16 mouse cellular contexts compared by ENCODE assay signal in genomic region chr13:93138059-93138458, GRCm38 (mm10). TPM values are rescaled to one million over a fixed set of nuclear protein-coding genes. Genes with fewer than 3 reads are reported as not detected.
DNase-seq lines count a peak whose midpoint lies in the region; ATAC-seq and TF ChIP-seq lines count a peak whose summit lies in the region.
"Had no signal": no experiment of that assay in that cellular context is flagged by ENCODE, and none has a peak within 500 bp of the region (broad histone marks: within the 10 kb centered on the region; RNA-seq: fewer than 3 reads in every experiment).

No protein-coding gene starts in this region.

- peaks cover 36% of the 10 kb centered on the region for H3K4me1 ChIP-seq in heart, postnatal 0 days (ENCODE audit: control insufficient read depth, insufficient read depth)
- no peaks in the 10 kb centered on the region for H3K4me1 ChIP-seq in lung, postnatal 0 days (ENCODE audit: insufficient read depth, low read depth, low read length)
- H3K4me1 ChIP-seq in forebrain, embryonic 16.5 days (replicated peaks; ENCODE audit: control insufficient read depth, insufficient read depth, low read length): no peaks in the 10 kb centered on the region
- H3K4me1 ChIP-seq: limb, embryonic 12.5 days had no signal

- no peak overlapping the region for H3K9ac ChIP-seq in heart, postnatal 0 days (replicated peaks; ENCODE audit: low read depth, low read length)
- no peak overlapping the region for H3K9ac ChIP-seq in lung, postnatal 0 days (replicated peaks; ENCODE audit: low read depth)
- no peak overlapping the region for H3K9ac ChIP-seq in forebrain, embryonic 16.5 days (replicated peaks; ENCODE audit: low read depth, low read length)
- H3K9ac ChIP-seq: limb, embryonic 12.5 days had no signal

- H3K9me3 ChIP-seq in heart, postnatal 0 days (replicated peaks; ENCODE audit: control insufficient read depth, low read length): no peaks in the 10 kb centered on the region
- no peaks in the 10 kb centered on the region for H3K9me3 ChIP-seq in lung, postnatal 0 days (ENCODE audit: low read length)
- no peaks in the 10 kb centered on the region for H3K9me3 ChIP-seq in forebrain, embryonic 16.5 days (ENCODE audit: control insufficient read depth, low read length)
- H3K9me3 ChIP-seq: embryonic facial prominence, embryonic 10.5 days; G1E; limb, embryonic 12.5 days had no signal

- no peaks in the 10 kb centered on the region for H3K36me3 ChIP-seq in heart, postnatal 0 days (replicated peaks; ENCODE audit: control insufficient read depth, insufficient read depth, low read length)
- H3K36me3 ChIP-seq in lung, postnatal 0 days (ENCODE audit: insufficient read depth, low read length): no peaks in the 10 kb centered on the region
- H3K36me3 ChIP-seq in forebrain, embryonic 16.5 days (ENCODE audit: control insufficient read depth, insufficient read depth): no peaks in the 10 kb centered on the region
- H3K36me3 ChIP-seq: limb, embryonic 12.5 days had no signal

- H3K27me3 ChIP-seq in heart, postnatal 0 days (ENCODE audit: control insufficient read depth, insufficient read depth, low read length): no peaks in the 10 kb centered on the region
- H3K27me3 ChIP-seq in lung, postnatal 0 days (replicated peaks; ENCODE audit: insufficient read depth, low read length): no peaks in the 10 kb centered on the region
- H3K27me3 ChIP-seq in forebrain, embryonic 16.5 days (replicated peaks; ENCODE audit: control insufficient read depth, insufficient read depth, low read length): no peaks in the 10 kb centered on the region
- H3K27me3 ChIP-seq: limb, embryonic 12.5 days had no signal

- no peak for TF ChIP-seq EP300 in heart, postnatal 0 days (IDR thresholded peaks at IDR 0.05; ENCODE audit: low read depth)
- TF ChIP-seq EP300 in lung, postnatal 0 days (IDR thresholded peaks at IDR 0.05): peak; percentile 32; the same call in 1 of the 2 replicates

- peak; percentile 84 for ATAC-seq in heart, postnatal 0 days (ENCODE audit: insufficient read depth, low read depth)
- peak; percentile 91 for ATAC-seq in lung, postnatal 0 days
- ATAC-seq in forebrain, embryonic 16.5 days: no peak
- ATAC-seq: midbrain, embryonic 16.5 days had no signal

- no peak overlapping the region for H3K4me2 ChIP-seq in heart, postnatal 0 days (ENCODE audit: low read depth, low read length)
- H3K4me2 ChIP-seq in lung, postnatal 0 days (replicated peaks; ENCODE audit: low read depth, low read length): no peak overlapping the region
- H3K4me2 ChIP-seq in forebrain, embryonic 16.5 days (ENCODE audit: low read length): no peak overlapping the region
- H3K4me2 ChIP-seq: limb, embryonic 12.5 days had no signal

- no peak overlapping the region for H3K4me3 ChIP-seq in heart, postnatal 0 days (ENCODE audit: low read depth, low read length)
- H3K4me3 ChIP-seq in lung, postnatal 0 days (ENCODE audit: low read depth, low read length): no peak overlapping the region
- H3K4me3 ChIP-seq in forebrain, embryonic 16.5 days (replicated peaks; ENCODE audit: low read length): no peak overlapping the region
- H3K4me3 ChIP-seq: embryonic facial prominence, embryonic 10.5 days; limb, embryonic 12.5 days had no signal

- 31% methylated on average over 1 of the region's 1 CpGs for WGBS in heart, postnatal 0 days
- WGBS in lung, postnatal 0 days: 44% methylated on average over 1 of the region's 1 CpGs
- WGBS in forebrain, embryonic 16.5 days: 80% methylated on average over 1 of the region's 1 CpGs

- no peak for TF ChIP-seq CTCF in heart, postnatal 0 days (IDR thresholded peaks at IDR 0.05; ENCODE audit: low read depth)
- TF ChIP-seq CTCF in lung, postnatal 0 days (IDR thresholded peaks at IDR 0.05): no peak

- peak; percentile 2 for DNase-seq in NIH3T3 (ENCODE audit: low read depth)
- peak; percentile 64 to 79 for DNase-seq in heart, adult 18-20 months
- DNase-seq in heart, postnatal 0 days (ENCODE audit: low spot score): peak; percentile 70
- DNase-seq in lung, postnatal 0 days (ENCODE audit: low spot score): peak; percentile 69
- no peak for DNase-seq in frontal cortex, postnatal 36 days (ENCODE audit: low spot score in 2 of 2)
- no peak for DNase-seq in right cerebral cortex, adult 2 months (ENCODE audit: low spot score in 2 of 2)
- DNase-seq in cerebellum, adult 18-20 months: no peak
- DNase-seq: cerebellum, adult 8-10 months; kidney, postnatal 14 days; thymus, postnatal 14 days had no signal

- H3K27ac ChIP-seq in heart, postnatal 0 days (ENCODE audit: low read depth): peak overlapping the region; percentile 67
- no peak overlapping the region for H3K27ac ChIP-seq in lung, postnatal 0 days (ENCODE audit: low read length)
- H3K27ac ChIP-seq in forebrain, embryonic 16.5 days (ENCODE audit: low read length): no peak overlapping the region
- H3K27ac ChIP-seq: embryonic facial prominence, embryonic 10.5 days; limb, embryonic 12.5 days; macrophage had no signal

RNA-seq across cellular contexts. Expression of gene Cmya5, which starts 6.5 kb away (rescaled TPM):
- total RNA-seq in heart, adult 18-20 months (2021): 100 to 1,000 TPM; 336 to 366 TPM
- 30.7 and 34.6 TPM in 2 replicates for total RNA-seq in heart, postnatal 0 days (2014; rRNA removed; ENCODE audit: low replicate concordance)
- polyA plus RNA-seq in heart, postnatal 0 days (2015; fragmentation: Nextera tagmentation; extraction: Ambion mirVana): 7.3 and 8.3 TPM in 2 replicates
- 0.30 and 0.32 TPM in 2 replicates for polyA plus RNA-seq in lung, postnatal 0 days (2015; fragmentation: Nextera tagmentation; extraction: Ambion mirVana)
- polyA plus RNA-seq in forebrain, embryonic 16.5 days (2015; fragmentation: Nextera tagmentation; extraction: Ambion mirVana): 0.19 and 0.20 TPM in 2 replicates
- polyA plus RNA-seq: G1E had no signal

RNA-seq across cellular contexts. Expression of gene Tent2, which starts 54.1 kb away (rescaled TPM):
- 10 to 100 TPM; 13.5 to 14.8 TPM for total RNA-seq in heart, adult 18-20 months (2021)
- total RNA-seq in heart, postnatal 0 days (2014; rRNA removed; ENCODE audit: low replicate concordance): 32.1 and 34.0 TPM in 2 replicates
- 18.9 and 19.2 TPM in 2 replicates for polyA plus RNA-seq in heart, postnatal 0 days (2015; fragmentation: Nextera tagmentation; extraction: Ambion mirVana)
- 34.4 and 35.2 TPM in 2 replicates for polyA plus RNA-seq in lung, postnatal 0 days (2015; fragmentation: Nextera tagmentation; extraction: Ambion mirVana)
- 47.2 and 49.7 TPM in 2 replicates for polyA plus RNA-seq in forebrain, embryonic 16.5 days (2015; fragmentation: Nextera tagmentation; extraction: Ambion mirVana)

Comparison
In these comparisons a context has a peak if more than half of its experiments do, and no peak if none do; other contexts are left out.
1. DNase-seq: peak in NIH3T3 (single experiment), heart, adult 18-20 months (2 of 2), heart, postnatal 0 days (single experiment) and lung, postnatal 0 days (single experiment); none in frontal cortex, postnatal 36 days (0 of 2), right cerebral cortex, adult 2 months (0 of 2) and cerebellum, adult 18-20 months (0 of 2).